Mouse (Mus musculus): ENCODE data around the gene Aip. TPM values are rescaled to one million over a fixed set of nuclear protein-coding genes. Genes with fewer than 3 reads are reported as not detected.

Gene Aip
- polyA plus RNA-seq, 1 experiment from 2014 or later = 81.9 TPM

GRCm38 (mm10) chr19:4098426-4098825 lies 27.2 kb downstream of the Aip start:
- peaks cover 25% of the 10 kb centered on the region for H3K4me1 ChIP-seq (ENCODE audit: control insufficient read depth, insufficient read depth, low read length)
- H3K4me2 ChIP-seq (ENCODE audit: low read depth, low read length) = no peak overlapping the region
- no peak overlapping the region for H3K9ac ChIP-seq (ENCODE audit: low read depth, low read length)
- no peaks in the 10 kb centered on the region for H3K36me3 ChIP-seq (ENCODE audit: control insufficient read depth, insufficient read depth, low read length)
- 90% methylated on average over 13 of the region's 13 CpGs for WGBS
- no peak overlapping the region for H3K4me3 ChIP-seq (ENCODE audit: low read depth, low read length)
- ATAC-seq (ENCODE audit: low read depth) (no peak), DNase-seq (ENCODE audit: low spot score) (no peak)
- H3K27me3 ChIP-seq (replicated peaks; ENCODE audit: control insufficient read depth, insufficient read depth, low read length) = peaks cover 31% of the 10 kb centered on the region
- no peak overlapping the region for H3K27ac ChIP-seq (replicated peaks; ENCODE audit: low read depth, low read length)
- no peaks in the 10 kb centered on the region for H3K9me3 ChIP-seq (ENCODE audit: control insufficient read depth, low read length)

- peak overlapping the region; percentile 60 for H3K9ac ChIP-seq (ENCODE audit: low read depth, low read length)
- peak overlapping the region; percentile 79 for H3K27ac ChIP-seq (replicated peaks; ENCODE audit: low read depth, low read length)
- no peaks in the 10 kb centered on the region for H3K36me3 ChIP-seq (ENCODE audit: control insufficient read depth, insufficient read depth, low read length)
- DNase-seq (ENCODE audit: low spot score) (peak; percentile 88), ATAC-seq (ENCODE audit: low read depth) (peak; percentile 23)
- peak overlapping the region; percentile 66 for H3K4me2 ChIP-seq (ENCODE audit: low read depth, low read length)
- H3K9me3 ChIP-seq (ENCODE audit: control insufficient read depth, low read length) = no peaks in the 10 kb centered on the region
- peaks cover 25% of the 10 kb centered on the region for H3K4me1 ChIP-seq (ENCODE audit: control insufficient read depth, insufficient read depth, low read length)
- H3K4me3 ChIP-seq (ENCODE audit: low read depth, low read length) = peak overlapping the region; percentile 56
- peaks cover 31% of the 10 kb centered on the region for H3K27me3 ChIP-seq (replicated peaks; ENCODE audit: control insufficient read depth, insufficient read depth, low read length)
- WGBS = 2% methylated on average over 17 of the region's 21 CpGs
Observed at GRCm38 (mm10) chr19:4097441-4097825, 28.2 kb downstream of the Aip start.

GRCm38 (mm10) chr19:4096642-4097440 lies 28.8 kb downstream of the Aip start, which contains the start of gene Cdk2ap2:
Cdk2ap2 (plus strand) TSS chr19:4097182.
- peak within 1 kb of the TSS; percentile 79 for H3K27ac ChIP-seq (replicated peaks; ENCODE audit: low read depth, low read length)

GRCm38 (mm10) chr19:4095802-4096201 lies 29.9 kb downstream of the Aip start:
- Histone ChIP-seq H3K27me3 (replicated peaks; ENCODE audit: control insufficient read depth, insufficient read depth, low read length) (peaks cover 17% of the 10 kb centered on the region), H3K4me2 (ENCODE audit: low read depth, low read length) (no peak overlapping the region), H3K36me3 (ENCODE audit: control insufficient read depth, insufficient read depth, low read length) (no peaks in the 10 kb centered on the region), H3K27ac (replicated peaks; ENCODE audit: low read depth, low read length) (no peak overlapping the region), H3K9me3 (ENCODE audit: control insufficient read depth, low read length) (no peaks in the 10 kb centered on the region), H3K9ac (ENCODE audit: low read depth, low read length) (no peak overlapping the region), H3K4me3 (ENCODE audit: low read depth, low read length) (no peak overlapping the region), H3K4me1 (ENCODE audit: control insufficient read depth, insufficient read depth, low read length) (peaks cover 22% of the 10 kb centered on the region)
- DNase-seq (ENCODE audit: low spot score) = no peak
- 65% methylated on average over 3 of the region's 3 CpGs for WGBS
- no peak for ATAC-seq (ENCODE audit: low read depth)

More at GRCm38 (mm10) chr19:4096642-4097440, 28.8 kb downstream of the Aip start, which contains the start of gene Cdk2ap2:
- under 1% methylated on average over 45 of the region's 65 CpGs for WGBS
- no peaks in the 10 kb centered on the region for H3K36me3 ChIP-seq (ENCODE audit: control insufficient read depth, insufficient read depth, low read length)
- ATAC-seq (ENCODE audit: low read depth) (peak; percentile 95), DNase-seq (ENCODE audit: low spot score) (peak; percentile 99)
- H3K4me3 ChIP-seq (ENCODE audit: low read depth, low read length) = peak within 1 kb of the TSS; percentile 56
- peaks cover 25% of the 10 kb centered on the region for H3K4me1 ChIP-seq (ENCODE audit: control insufficient read depth, insufficient read depth, low read length)
- H3K9ac ChIP-seq (ENCODE audit: low read depth, low read length) = peak within 1 kb of the TSS; percentile 60
- no peaks in the 10 kb centered on the region for H3K9me3 ChIP-seq (ENCODE audit: control insufficient read depth, low read length)
- peaks cover 28% of the 10 kb centered on the region for H3K27me3 ChIP-seq (replicated peaks; ENCODE audit: control insufficient read depth, insufficient read depth, low read length)
- H3K4me2 ChIP-seq (ENCODE audit: low read depth, low read length) = peak within 1 kb of the TSS; percentile 66

GRCm38 (mm10) chr19:4094774-4095303 lies 30.8 kb downstream of the Aip start:
- H3K9me3 ChIP-seq (ENCODE audit: control insufficient read depth, low read length) = no peaks in the 10 kb centered on the region
- H3K4me2 ChIP-seq (ENCODE audit: low read depth, low read length) = no peak overlapping the region
- 68% methylated on average over 5 of the region's 5 CpGs for WGBS
- no peak overlapping the region for H3K9ac ChIP-seq (ENCODE audit: low read depth, low read length)
- no peak overlapping the region for H3K27ac ChIP-seq (replicated peaks; ENCODE audit: low read depth, low read length)
- peaks cover 12% of the 10 kb centered on the region for H3K4me1 ChIP-seq (ENCODE audit: control insufficient read depth, insufficient read depth, low read length)
- DNase-seq (ENCODE audit: low spot score) (no peak), ATAC-seq (ENCODE audit: low read depth) (no peak)
- no peak overlapping the region for H3K4me3 ChIP-seq (ENCODE audit: low read depth, low read length)
- H3K27me3 ChIP-seq (replicated peaks; ENCODE audit: control insufficient read depth, insufficient read depth, low read length) = peaks cover 7% of the 10 kb centered on the region
- H3K36me3 ChIP-seq (ENCODE audit: control insufficient read depth, insufficient read depth, low read length) = no peaks in the 10 kb centered on the region

- no peak overlapping the region for H3K4me3 ChIP-seq (ENCODE audit: low read depth, low read length)
- ATAC-seq (ENCODE audit: low read depth) (no peak), DNase-seq (ENCODE audit: low spot score) (no peak)
- 67% methylated on average over 3 of the region's 3 CpGs for WGBS
- peaks cover 3% of the 10 kb centered on the region for H3K27me3 ChIP-seq (replicated peaks; ENCODE audit: control insufficient read depth, insufficient read depth, low read length)
- H3K27ac ChIP-seq (replicated peaks; ENCODE audit: low read depth, low read length) = no peak overlapping the region
- no peaks in the 10 kb centered on the region for H3K36me3 ChIP-seq (ENCODE audit: control insufficient read depth, insufficient read depth, low read length)
- peaks cover 7% of the 10 kb centered on the region; the same call in 1 of the 2 replicates for H3K4me1 ChIP-seq (ENCODE audit: control insufficient read depth, insufficient read depth, low read length)
- H3K9me3 ChIP-seq (ENCODE audit: control insufficient read depth, low read length) = no peaks in the 10 kb centered on the region
- H3K4me2 ChIP-seq (ENCODE audit: low read depth, low read length) = no peak overlapping the region
- no peak overlapping the region for H3K9ac ChIP-seq (ENCODE audit: low read depth, low read length)
Observed at GRCm38 (mm10) chr19:4094348-4094747, 31.3 kb downstream of the Aip start.

- H3K27ac ChIP-seq (replicated peaks; ENCODE audit: low read depth, low read length) = no peak overlapping the region
- no peak overlapping the region for H3K4me3 ChIP-seq (ENCODE audit: low read depth, low read length)
- no peaks in the 10 kb centered on the region for H3K36me3 ChIP-seq (ENCODE audit: control insufficient read depth, insufficient read depth, low read length)
- 72% methylated on average over 7 of the region's 7 CpGs for WGBS
- H3K4me1 ChIP-seq (ENCODE audit: control insufficient read depth, insufficient read depth, low read length) = peaks cover 4% of the 10 kb centered on the region; the same call in 1 of the 2 replicates
- DNase-seq (ENCODE audit: low spot score) = no peak
- no peaks in the 10 kb centered on the region for H3K27me3 ChIP-seq (replicated peaks; ENCODE audit: control insufficient read depth, insufficient read depth, low read length)
- no peak for ATAC-seq (ENCODE audit: low read depth)
- H3K9ac ChIP-seq (ENCODE audit: low read depth, low read length) = no peak overlapping the region
- H3K9me3 ChIP-seq (ENCODE audit: control insufficient read depth, low read length) = no peaks in the 10 kb centered on the region
- H3K4me2 ChIP-seq (ENCODE audit: low read depth, low read length) = no peak overlapping the region
Observed at GRCm38 (mm10) chr19:4093772-4094171, 31.9 kb downstream of the Aip start.

- DNase-seq (ENCODE audit: low spot score) (no peak), ATAC-seq (ENCODE audit: low read depth) (no peak)
- Histone ChIP-seq H3K9me3 (ENCODE audit: control insufficient read depth, low read length) (no peaks in the 10 kb centered on the region), H3K9ac (ENCODE audit: low read depth, low read length) (no peak overlapping the region), H3K4me3 (ENCODE audit: low read depth, low read length) (no peak overlapping the region), H3K4me1 (ENCODE audit: control insufficient read depth, insufficient read depth, low read length) (peaks cover 4% of the 10 kb centered on the region; the same call in 1 of the 2 replicates), H3K27me3 (replicated peaks; ENCODE audit: control insufficient read depth, insufficient read depth, low read length) (no peaks in the 10 kb centered on the region), H3K4me2 (ENCODE audit: low read depth, low read length) (no peak overlapping the region), H3K36me3 (ENCODE audit: control insufficient read depth, insufficient read depth, low read length) (no peaks in the 10 kb centered on the region), H3K27ac (replicated peaks; ENCODE audit: low read depth, low read length) (no peak overlapping the region)
- WGBS = 90% methylated on average over 3 of the region's 3 CpGs
Observed at GRCm38 (mm10) chr19:4092750-4093149, 32.9 kb downstream of the Aip start.
